Mouse (Mus musculus) naive thymus-derived CD4-positive, alpha-beta T cell, adult 2 months (primary cell): ENCODE measurements around the gene Gm2956.
"Not testable (repeated sequence)": the region's sequence is repeated elsewhere in the genome, so short reads cannot be mapped to it uniquely, and the experiment has no call there.

Experiments used
- DNase-seq: peaks from one replicate; pipeline ENCODE4 v3.0.0-alpha.2; 2011; ENCODE audit warnings: low read depth

Gene Gm2956

GRCm38 (mm10) chr14:3332087-3332677 lies at the start of gene Gm2956:
Gene Gm2956, plus strand, starts transcription at chr14:3332627.
- not testable (repeated sequence) for DNase-seq

GRCm38 (mm10) chr14:3333406-3333805 lies 979 bp downstream of the Gm2956 start:
- DNase-seq, result not testable (repeated sequence)

- DNase-seq, result not testable (repeated sequence)
Measured at GRCm38 (mm10) chr14:3394793-3395192, 62.4 kb downstream of the Gm2956 start, which contains the start of gene Gm10413. Gene Gm10413, plus strand, starts transcription at chr14:3395093.
